ENCODE assay signal across 8 mouse cellular contexts in the genomic region with DNA sequence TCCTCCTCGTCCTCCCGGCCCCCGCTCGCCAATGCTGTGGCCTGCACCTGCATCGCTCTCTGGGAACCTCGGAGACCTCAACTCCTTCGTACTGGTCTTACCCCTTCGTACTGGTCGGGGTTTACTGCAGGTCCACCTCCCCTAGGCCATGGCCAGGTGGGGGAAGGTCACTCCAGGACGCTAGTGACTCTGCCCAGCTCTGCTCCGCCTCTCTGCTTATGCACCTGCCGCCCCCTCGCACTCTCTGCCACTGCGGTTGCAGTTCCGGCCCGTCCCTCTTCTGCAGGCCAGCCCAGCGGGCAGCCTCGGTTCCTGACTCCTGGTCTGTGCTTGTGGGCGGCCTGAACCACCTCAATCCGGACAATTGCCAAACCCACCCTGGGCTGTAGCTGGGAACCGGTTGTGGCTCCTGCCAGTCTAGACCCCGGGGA. TPM values are rescaled to one million over a fixed set of nuclear protein-coding genes. Genes with fewer than 3 reads are reported as not detected.
A peak's percentile ranks its signal among the peaks of the same experiment; 100 is the strongest.
DNase-seq lines count a peak whose midpoint lies in the region; ATAC-seq and TF ChIP-seq lines count a peak whose summit lies in the region.

No protein-coding gene starts in this region.

- H3K9ac ChIP-seq in forebrain, embryonic 13.5 days: peak overlapping the region; percentile 81
- peak overlapping the region; percentile 86 for H3K9ac ChIP-seq in hindbrain, embryonic 12.5 days
- no peak overlapping the region for H3K9ac ChIP-seq in limb, embryonic 13.5 days
- peak overlapping the region; percentile 73 for H3K9ac ChIP-seq in midbrain, embryonic 11.5 days (ENCODE audit: low read length)
- H3K9ac ChIP-seq in stomach, postnatal 0 days (ENCODE audit: low read length): peak overlapping the region; percentile 56

- H3K27ac ChIP-seq in forebrain, embryonic 13.5 days: peak overlapping the region; percentile 87
- peak overlapping the region; percentile 92 for H3K27ac ChIP-seq in hindbrain, embryonic 12.5 days
- H3K27ac ChIP-seq in limb, embryonic 13.5 days: no peak overlapping the region
- H3K27ac ChIP-seq in midbrain, embryonic 11.5 days (ENCODE audit: low read depth, low read length): peak overlapping the region; percentile 48
- H3K27ac ChIP-seq in stomach, postnatal 0 days (replicated peaks): peak overlapping the region; percentile 96

- TF ChIP-seq CTCF in stomach, postnatal 0 days (IDR thresholded peaks at IDR 0.05; ENCODE audit: low read depth): no peak

- peaks cover 18% of the 10 kb centered on the region; the same call in 1 of the 2 replicates for H3K27me3 ChIP-seq in forebrain, embryonic 13.5 days
- H3K27me3 ChIP-seq in hindbrain, embryonic 12.5 days: peaks cover 14% of the 10 kb centered on the region
- H3K27me3 ChIP-seq in limb, embryonic 13.5 days: peaks cover 71% of the 10 kb centered on the region
- peaks cover 6% of the 10 kb centered on the region; the same call in 1 of the 2 replicates for H3K27me3 ChIP-seq in midbrain, embryonic 11.5 days (ENCODE audit: control insufficient read depth, insufficient read depth, low read length)
- H3K27me3 ChIP-seq in stomach, postnatal 0 days (ENCODE audit: control insufficient read depth, insufficient read depth, low read length): no peaks in the 10 kb centered on the region

- no peaks in the 10 kb centered on the region for H3K9me3 ChIP-seq in forebrain, embryonic 13.5 days (replicated peaks)
- no peaks in the 10 kb centered on the region for H3K9me3 ChIP-seq in hindbrain, embryonic 12.5 days (replicated peaks)
- H3K9me3 ChIP-seq in limb, embryonic 13.5 days: no peaks in the 10 kb centered on the region
- no peaks in the 10 kb centered on the region for H3K9me3 ChIP-seq in midbrain, embryonic 11.5 days (ENCODE audit: control insufficient read depth, low read length)
- no peaks in the 10 kb centered on the region for H3K9me3 ChIP-seq in stomach, postnatal 0 days (ENCODE audit: control insufficient read depth, low read length)

- no peaks in the 10 kb centered on the region for H3K36me3 ChIP-seq in forebrain, embryonic 13.5 days (ENCODE audit: poor library complexity, severe bottlenecking)
- H3K36me3 ChIP-seq in hindbrain, embryonic 12.5 days: 0 out of 2 replicates have a peak, but pooled peaks cover 1% of the 10 kb centered on the region
- no peaks in the 10 kb centered on the region for H3K36me3 ChIP-seq in limb, embryonic 13.5 days
- H3K36me3 ChIP-seq in midbrain, embryonic 11.5 days (ENCODE audit: control insufficient read depth, insufficient read depth, low read length): no peaks in the 10 kb centered on the region
- no peaks in the 10 kb centered on the region for H3K36me3 ChIP-seq in stomach, postnatal 0 days (ENCODE audit: control insufficient read depth, insufficient read depth, low read length)

- peak overlapping the region; percentile 84 for H3K4me2 ChIP-seq in forebrain, embryonic 13.5 days
- peak overlapping the region; percentile 77 for H3K4me2 ChIP-seq in hindbrain, embryonic 12.5 days (replicated peaks)
- peak overlapping the region; percentile 88 for H3K4me2 ChIP-seq in limb, embryonic 13.5 days (replicated peaks)
- H3K4me2 ChIP-seq in midbrain, embryonic 11.5 days: peak overlapping the region; percentile 78
- peak overlapping the region; percentile 69 for H3K4me2 ChIP-seq in stomach, postnatal 0 days (replicated peaks; ENCODE audit: low read depth)

- peaks cover 45% of the 10 kb centered on the region for H3K4me1 ChIP-seq in forebrain, embryonic 13.5 days
- H3K4me1 ChIP-seq in hindbrain, embryonic 12.5 days: peaks cover 41% of the 10 kb centered on the region
- peaks cover 33% of the 10 kb centered on the region for H3K4me1 ChIP-seq in limb, embryonic 13.5 days
- H3K4me1 ChIP-seq in midbrain, embryonic 11.5 days (ENCODE audit: control insufficient read depth, insufficient read depth, low read length): peaks cover 29% of the 10 kb centered on the region
- H3K4me1 ChIP-seq in stomach, postnatal 0 days (replicated peaks; ENCODE audit: control insufficient read depth, insufficient read depth): peaks cover 7% of the 10 kb centered on the region

- 2% methylated on average over 22 of the region's 22 CpGs for WGBS in forebrain, embryonic 13.5 days
- 3% methylated on average over 22 of the region's 22 CpGs for WGBS in hindbrain, embryonic 12.5 days
- WGBS in limb, embryonic 13.5 days: 2% methylated on average over 22 of the region's 22 CpGs
- 2% methylated on average over 22 of the region's 22 CpGs for WGBS in midbrain, embryonic 11.5 days
- 6% methylated on average over 22 of the region's 22 CpGs for WGBS in stomach, postnatal 0 days

- TF ChIP-seq EP300 in stomach, postnatal 0 days (optimal IDR thresholded peaks at IDR 0.05): no peak

- no peak; the same call in 1 of the 2 replicates for ATAC-seq in forebrain, embryonic 13.5 days
- ATAC-seq in hindbrain, embryonic 12.5 days (ENCODE audit: low FRiP score): peak; percentile 63
- ATAC-seq in limb, embryonic 13.5 days (ENCODE audit: low FRiP score, low read depth): no peak; the same call in 1 of the 2 replicates
- ATAC-seq in midbrain, embryonic 11.5 days (ENCODE audit: low FRiP score): no peak
- ATAC-seq in stomach, postnatal 0 days (ENCODE audit: low FRiP score, low TSS enrichment): peak; percentile 89

- DNase-seq in urinary bladder, postnatal 14 days (ENCODE audit: low spot score): peak; percentile 73
- DNase-seq in urinary bladder, adult 2 months (ENCODE audit: low spot score): no peak
- no peak for DNase-seq in midbrain, embryonic 11.5 days (ENCODE audit: low spot score, missing footprints)
- DNase-seq in stomach, postnatal 0 days (ENCODE audit: low spot score): peak; percentile 93
- DNase-seq in layer of hippocampus, postnatal 10 days (ENCODE audit: low spot score in 2 of 2): no peak

- peak overlapping the region; percentile 66 for H3K4me3 ChIP-seq in forebrain, embryonic 13.5 days
- peak overlapping the region; percentile 68 for H3K4me3 ChIP-seq in hindbrain, embryonic 12.5 days
- peak overlapping the region; percentile 61 for H3K4me3 ChIP-seq in limb, embryonic 13.5 days
- peak overlapping the region; percentile 64 for H3K4me3 ChIP-seq in midbrain, embryonic 11.5 days (ENCODE audit: low read depth, low read length)
- peak overlapping the region; percentile 80 for H3K4me3 ChIP-seq in stomach, postnatal 0 days (ENCODE audit: low read depth, low read length)

RNA-seq across cellular contexts. Expression of a gene that starts 0.5 kb away (rescaled TPM):
- 39.7 and 43.4 TPM in 2 replicates for polyA plus RNA-seq in urinary bladder, adult 2 months (2012; rRNA removed)
- polyA plus RNA-seq in forebrain, embryonic 13.5 days (2015; fragmentation: Nextera tagmentation; extraction: Ambion mirVana): 34.0 and 41.6 TPM in 2 replicates
- polyA plus RNA-seq in hindbrain, embryonic 12.5 days (2016; fragmentation: Nextera tagmentation; extraction: Ambion mirVana): 57.6 and 61.7 TPM in 2 replicates
- 7.8 and 8.2 TPM in 2 replicates for polyA plus RNA-seq in limb, embryonic 13.5 days (2015; fragmentation: Nextera tagmentation; extraction: Ambion mirVana)
- 35.5 and 36.7 TPM in 2 replicates for polyA plus RNA-seq in midbrain, embryonic 11.5 days (2014; fragmentation: Nextera tagmentation; extraction: Ambion mirVana)
- polyA plus RNA-seq in stomach, postnatal 0 days (2015; fragmentation: Nextera tagmentation; extraction: Ambion mirVana): 213 and 222 TPM in 2 replicates
- total RNA-seq in layer of hippocampus, postnatal 10 days (2021): 1,000 to 10,000 TPM; 1,433 to 1,539 TPM

Comparison
In these comparisons a context has a peak if more than half of its experiments do, and no peak if none do; other contexts are left out.
1. DNase-seq: peak in urinary bladder, postnatal 14 days (single experiment) and stomach, postnatal 0 days (single experiment); none in urinary bladder, adult 2 months (single experiment), midbrain, embryonic 11.5 days (single experiment) and layer of hippocampus, postnatal 10 days (0 of 2).
2. ATAC-seq: peak in hindbrain, embryonic 12.5 days (single experiment) and stomach, postnatal 0 days (single experiment); none in forebrain, embryonic 13.5 days (single experiment), limb, embryonic 13.5 days (single experiment) and midbrain, embryonic 11.5 days (single experiment).
3. Peak in every context shown above with its lines, with median percentiles within 50 percentile points of each other: H3K4me2 ChIP-seq and H3K4me3 ChIP-seq.